Mouse (Mus musculus) heart, postnatal 14 days (tissue): Measurements from ENCODE around the gene Scml4. TPM values are rescaled to one million over a fixed set of nuclear protein-coding genes. Genes with fewer than 3 reads are reported as not detected.

Experiments
- DNase-seq, 2 experiments: peaks; one replicate each; pipeline ENCODE4 v3.0.0; 2021 to 2022
- intact Hi-C: fragments of 180-260 bp; cut with DNase I; formaldehyde crosslinking; loops from one replicate; pipeline ENCODE4 v1.15.1; 2025
- total RNA-seq, 2 experiments: library from RNA; stranded (reverse); gene quantifications; 2 replicates each; pipeline ENCODE4 v1.2.3; 2021

Gene Scml4
- total RNA-seq, 2 experiments from 2014 or later = 1.7 to 2.6 TPM

- DNase-seq = peak; percentile 23 to 25
- intact Hi-C loops = loop anchor here (5.0 to 10.0 kb wide), 2 partner anchors 164 to 367 kb away; partner anchors contain the start of genes 9030612E09Rik and Sobp
Observed at GRCm38 (mm10) chr10:43008116-43008515, 147.9 kb downstream of the Scml4 start.

Other genes with a start within 250 kb of the Scml4 start
- 10 to 100 TPM; 24.4 to 27.5 TPM for gene Sec63, start 98.9 kb upstream of the Scml4 start, total RNA-seq